Mouse (Mus musculus) brain, adult 2 months (tissue): ENCODE data around the gene Pdzph1.

Source experiments
- DNase-seq: peaks from one replicate; pipeline ENCODE4 v3.0.0; 2011; ENCODE audit warnings: low read depth, low spot score

Pdzph1 gene

DNA sequence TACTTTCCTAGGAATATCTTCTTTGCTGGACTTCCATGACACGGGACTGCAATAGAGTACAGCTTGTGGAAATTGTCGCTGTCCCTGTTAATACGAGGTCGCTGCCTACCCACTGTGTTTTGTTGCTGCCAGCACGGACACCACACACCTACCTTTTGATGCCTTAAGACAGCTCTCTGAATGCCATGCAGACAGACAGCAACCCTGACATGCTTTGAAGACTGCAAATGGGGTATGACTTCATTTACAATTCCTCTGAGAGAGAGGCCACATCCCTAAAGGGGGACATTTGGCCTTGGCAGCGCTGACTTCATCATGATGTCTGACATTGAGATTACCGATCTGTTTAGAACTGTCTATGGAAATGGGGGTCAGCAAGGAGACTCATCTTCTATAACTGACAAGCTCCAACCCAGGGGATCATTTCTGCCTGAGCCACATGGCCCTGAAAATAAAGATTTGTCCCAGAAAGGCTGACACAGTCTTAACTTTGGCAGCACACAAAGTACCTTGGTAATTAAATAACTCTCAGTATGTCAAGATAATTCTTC, 67.8 kb downstream of the Pdzph1 start:
- no peak for DNase-seq

DNA sequence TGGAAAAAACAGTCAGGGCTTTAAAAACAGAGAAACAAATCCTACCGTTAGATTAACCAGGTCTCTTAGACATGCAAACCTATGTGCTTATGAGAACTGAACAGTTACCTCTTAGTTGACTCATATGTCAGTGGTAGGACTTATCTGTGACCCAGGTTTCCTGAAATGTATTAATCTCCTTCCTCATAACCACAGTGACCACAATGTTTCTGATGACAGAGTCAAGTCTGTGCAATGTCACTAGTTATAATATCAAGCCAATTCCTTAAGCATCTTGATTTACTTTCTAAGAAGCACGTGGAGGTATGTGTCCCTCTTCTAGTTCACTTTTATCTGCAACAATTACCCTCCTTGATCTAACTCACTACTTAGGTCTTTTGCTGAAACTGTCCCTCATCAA, 68.4 kb downstream of the Pdzph1 start:
- DNase-seq, result no peak

DNA sequence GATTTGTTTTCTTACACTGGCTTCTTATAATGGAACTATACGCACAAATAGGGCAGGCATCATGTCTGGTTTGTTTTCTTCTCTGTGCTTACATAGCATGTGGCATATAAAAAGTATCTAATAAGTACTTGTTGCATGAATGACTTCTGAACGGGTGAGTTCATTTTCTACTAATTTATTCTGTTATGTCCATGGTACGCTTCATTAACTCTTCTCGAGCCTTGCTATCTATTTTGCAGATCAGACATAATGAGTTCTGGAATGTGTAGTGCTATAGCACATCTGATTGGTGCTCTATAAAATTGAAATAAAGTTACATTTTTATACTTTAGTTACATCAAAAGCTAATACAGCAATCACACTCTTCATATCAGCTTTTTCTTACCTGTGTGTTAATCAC, 71.2 kb downstream of the Pdzph1 start:
- no peak for DNase-seq

DNA sequence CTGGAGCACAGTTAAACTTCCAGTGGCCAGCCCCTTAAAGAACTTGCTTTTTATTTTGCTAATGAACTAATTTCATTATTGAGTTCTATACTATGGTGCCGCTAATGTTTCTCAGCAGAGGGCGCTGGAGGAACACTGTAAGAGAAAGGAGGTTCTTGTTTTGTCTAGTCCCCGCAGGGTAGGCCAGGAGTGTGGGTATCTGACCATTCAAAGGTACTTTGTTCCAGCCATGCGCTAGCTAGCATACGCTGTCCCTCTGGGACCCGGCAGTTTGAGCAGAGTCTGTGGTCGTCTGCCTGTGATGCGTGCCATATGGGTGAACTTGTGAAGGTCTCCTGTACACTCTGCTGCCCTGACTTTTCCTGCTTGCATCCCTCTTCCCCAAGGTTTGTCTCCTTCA, 72.1 kb downstream of the Pdzph1 start:
- DNase-seq, result peak; percentile 57

DNA sequence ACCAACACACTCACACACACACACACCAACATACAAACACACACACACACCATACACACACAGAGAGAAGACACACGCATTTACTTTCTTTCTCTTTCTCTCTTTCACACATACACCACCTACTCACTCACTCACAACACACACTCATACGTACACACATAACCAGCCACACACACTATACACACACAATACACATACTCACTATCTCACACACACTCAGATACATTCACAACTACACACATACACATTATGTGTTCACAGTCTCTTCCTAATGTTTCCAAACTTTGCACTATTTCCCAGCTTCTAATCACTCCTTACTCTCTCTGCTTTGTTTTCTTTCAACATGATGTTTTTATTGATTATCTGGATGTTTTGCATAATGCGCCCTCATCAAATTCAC, 72.6 kb downstream of the Pdzph1 start:
- DNase-seq, result no peak

DNA sequence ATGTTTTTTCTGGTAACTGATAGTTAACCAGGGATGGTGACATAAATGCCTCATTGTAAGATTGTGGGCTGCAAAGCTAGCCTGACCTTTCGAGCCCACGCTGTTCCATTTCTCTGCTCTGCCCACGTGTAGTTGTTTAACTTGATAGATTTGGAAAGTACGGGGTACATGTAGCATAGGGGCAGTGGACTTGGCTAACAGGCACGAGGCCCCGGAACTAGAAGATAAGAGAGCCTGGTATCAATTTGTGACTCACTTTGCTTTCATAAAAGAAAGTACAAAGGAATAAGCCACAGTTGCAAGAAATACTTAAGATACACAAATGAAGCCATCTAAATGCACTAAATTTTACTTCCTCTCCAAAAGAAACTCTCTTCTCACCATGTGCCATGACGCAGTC, 79.6 kb downstream of the Pdzph1 start:
- DNase-seq, result peak; percentile 37

DNA sequence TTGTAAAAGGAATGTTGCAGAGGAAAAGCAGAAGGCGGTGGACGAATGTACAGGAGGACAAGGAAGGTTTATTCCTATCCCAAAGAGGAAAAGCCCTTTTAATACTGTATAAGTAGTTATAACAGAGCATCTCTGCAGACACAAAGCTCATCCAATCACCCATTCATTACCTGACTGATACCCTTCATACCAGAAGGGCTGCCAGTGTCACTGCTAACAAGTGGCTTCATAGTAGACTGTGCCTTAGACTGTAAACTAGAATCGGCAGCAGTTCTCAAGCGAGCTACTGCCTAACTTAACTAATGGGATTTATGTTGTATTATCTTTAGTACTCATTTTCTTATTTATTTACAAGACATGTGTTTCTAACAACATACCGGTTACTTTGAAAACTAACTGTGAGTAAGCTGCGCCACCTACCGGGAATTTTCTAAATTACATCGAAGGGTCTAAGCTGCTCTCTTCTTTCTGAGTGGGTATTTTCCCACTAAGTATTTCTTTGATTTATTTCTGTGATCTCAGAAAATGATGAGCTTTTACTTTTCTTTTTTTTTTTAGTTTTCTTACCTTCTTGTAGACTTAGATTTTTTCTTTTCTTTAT, 82.0 kb downstream of the Pdzph1 start:
- DNase-seq, result peak; percentile 71

DNA sequence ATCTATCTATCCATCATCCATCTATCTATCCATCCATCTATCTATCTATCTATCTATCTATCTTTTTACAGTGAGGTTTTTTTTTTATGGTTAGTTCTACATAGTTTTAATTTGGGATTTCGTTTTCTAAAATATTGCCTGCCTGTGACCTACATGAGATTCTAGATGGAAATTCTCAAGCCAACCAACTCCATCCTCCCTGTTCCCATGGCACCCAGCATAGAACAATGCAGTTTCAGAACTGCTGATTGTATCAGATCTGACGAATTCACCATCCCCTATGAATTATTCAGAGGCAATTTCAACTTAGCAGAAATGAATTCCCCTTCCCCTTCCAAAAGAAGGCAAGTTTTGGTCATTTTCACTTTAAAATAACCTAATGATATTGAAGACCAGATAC, 85.2 kb downstream of the Pdzph1 start:
- no peak for DNase-seq

DNA sequence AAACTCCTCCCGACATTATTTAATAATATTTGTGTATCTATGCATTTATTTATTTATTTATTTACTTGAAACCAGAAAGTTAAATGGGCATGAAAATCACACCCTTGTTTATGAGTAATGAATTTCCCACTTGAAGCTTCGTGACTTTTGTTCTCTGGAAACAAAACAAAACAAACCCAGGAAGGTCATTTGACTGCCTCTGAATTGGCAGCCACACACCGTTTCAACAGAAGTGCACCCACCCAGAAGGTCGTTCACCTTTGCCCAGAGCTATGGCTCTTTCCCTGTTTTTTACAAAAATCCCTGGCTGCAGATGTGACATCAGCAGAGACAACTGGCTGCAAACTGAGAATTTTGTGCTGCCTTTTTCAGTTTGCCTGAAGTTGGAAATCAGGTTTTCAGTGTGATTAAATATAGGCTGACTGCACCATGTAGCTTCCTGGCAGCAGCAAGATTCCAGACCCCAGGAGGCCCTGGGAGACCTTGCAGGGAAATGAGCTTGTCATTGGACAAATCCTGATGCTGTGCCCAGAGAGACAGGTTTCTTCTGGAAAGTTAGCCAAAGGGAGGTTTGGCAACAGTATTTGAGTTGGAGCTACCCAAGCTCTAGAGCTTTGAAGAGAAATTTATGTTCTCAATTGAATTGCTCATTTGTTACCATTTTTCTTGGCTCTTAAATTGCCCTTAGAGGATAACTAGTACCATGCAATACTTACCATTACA, 99.5 kb downstream of the Pdzph1 start:
- DNase-seq, result peak; percentile 21

DNA sequence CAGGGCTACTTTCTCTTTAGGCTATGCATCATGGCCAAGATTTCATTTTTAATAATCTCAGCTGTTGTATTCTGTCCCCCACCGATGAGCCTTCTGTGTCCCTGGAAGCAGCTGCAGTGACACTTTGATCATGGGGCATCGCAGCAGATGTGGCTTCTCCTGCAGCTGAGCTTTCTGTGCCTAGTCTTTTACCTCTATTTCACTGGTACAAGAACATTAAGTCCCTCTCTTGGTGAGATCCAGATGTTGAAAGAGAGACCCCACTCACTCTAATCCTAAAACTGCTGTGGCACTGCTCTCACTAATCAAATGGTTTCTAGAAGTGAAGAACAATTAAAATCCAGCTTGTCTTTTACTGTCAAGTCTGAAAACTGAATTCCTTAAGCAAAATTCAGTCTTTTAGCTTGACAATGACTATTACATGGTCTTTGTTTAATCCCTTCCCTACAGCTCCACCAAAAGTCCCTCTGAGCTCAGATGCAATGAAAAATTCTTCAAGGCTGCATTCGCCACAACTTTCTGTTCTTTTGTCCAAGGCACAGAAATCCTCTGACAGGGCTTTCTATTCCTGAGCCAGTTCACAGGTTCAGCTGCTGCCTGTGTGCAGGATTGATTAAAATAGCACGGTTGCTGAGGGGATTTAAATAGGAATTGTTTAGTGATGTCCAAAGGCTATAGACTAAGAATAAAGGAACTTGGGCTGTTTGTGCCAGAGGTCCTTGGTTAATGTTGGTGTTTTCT, 101.1 kb downstream of the Pdzph1 start:
- DNase-seq, result peak; percentile 19

DNA sequence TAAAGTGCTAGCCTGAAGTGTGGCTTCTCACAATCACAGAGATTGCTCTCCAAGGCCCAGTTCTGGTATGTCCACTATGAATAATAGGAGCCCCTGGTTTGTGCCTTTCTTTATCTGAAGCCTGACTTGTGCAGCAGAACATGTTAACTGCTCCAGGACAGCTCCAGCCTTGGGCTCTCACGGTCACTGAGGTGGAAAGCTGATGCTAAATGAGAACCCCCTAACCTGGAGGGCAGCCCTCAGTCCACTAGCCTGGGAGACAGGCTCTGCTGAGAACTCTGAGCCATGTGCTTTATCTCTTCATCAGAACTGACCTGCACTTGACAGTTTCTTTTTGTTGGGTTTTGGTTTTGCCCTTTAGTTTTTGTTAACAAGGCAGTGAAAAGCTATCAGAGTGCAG, 106.8 kb downstream of the Pdzph1 start:
- DNase-seq, result no peak

DNA sequence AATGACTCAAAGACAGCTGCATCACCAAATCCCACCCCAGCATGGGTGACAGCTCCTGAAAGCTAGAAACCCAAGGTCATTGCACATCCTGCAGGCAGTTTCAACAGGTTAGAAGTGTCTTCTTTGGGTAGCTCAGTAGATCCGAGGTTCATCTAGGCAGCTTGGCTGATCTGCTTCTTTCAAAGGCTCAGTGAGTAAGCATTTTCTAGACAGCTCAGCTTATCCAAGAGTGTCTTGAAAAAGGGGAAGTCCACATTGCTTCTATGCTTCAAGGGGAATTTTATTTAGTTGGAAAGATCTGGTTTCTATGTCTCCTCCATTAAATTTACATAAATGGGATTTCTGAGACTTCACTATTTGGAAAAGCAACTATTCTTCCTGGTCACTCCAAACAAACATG, 117.8 kb downstream of the Pdzph1 start:
- DNase-seq, result no peak

DNA sequence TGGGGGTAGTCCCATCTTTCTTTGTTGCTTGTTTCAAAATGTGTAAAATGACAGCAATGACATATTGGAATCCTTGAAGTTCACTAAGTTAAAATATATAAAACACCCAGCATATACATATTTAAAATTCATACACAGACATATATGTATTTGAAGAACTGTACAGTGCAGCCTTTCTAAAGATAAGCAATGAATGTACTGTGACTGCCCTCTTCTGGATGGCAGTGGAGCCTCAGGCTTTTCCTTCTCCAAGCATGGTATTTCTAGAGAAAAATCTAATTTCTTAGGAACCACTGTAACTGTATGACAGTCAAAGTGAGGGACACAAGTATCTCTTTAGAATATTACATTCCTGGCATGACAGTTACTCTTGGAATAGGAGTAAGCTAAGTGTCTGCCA, 120.4 kb downstream of the Pdzph1 start:
- DNase-seq, result peak; percentile 53
